Mouse (Mus musculus) CD4-positive naive resting alpha-beta T cell, adult 57 days (primary cell): ENCODE data around the gene 1810013L24Rik. TPM values are rescaled to one million over a fixed set of nuclear protein-coding genes. Genes with fewer than 3 reads are reported as not detected.

Source experiments
- total RNA-seq: library from RNA; stranded (reverse); gene quantifications from one replicate; pipeline ENCODE4 v1.2.4, GENCODE M21; 2023

Gene 1810013L24Rik
- 118 TPM for total RNA-seq

DNA sequence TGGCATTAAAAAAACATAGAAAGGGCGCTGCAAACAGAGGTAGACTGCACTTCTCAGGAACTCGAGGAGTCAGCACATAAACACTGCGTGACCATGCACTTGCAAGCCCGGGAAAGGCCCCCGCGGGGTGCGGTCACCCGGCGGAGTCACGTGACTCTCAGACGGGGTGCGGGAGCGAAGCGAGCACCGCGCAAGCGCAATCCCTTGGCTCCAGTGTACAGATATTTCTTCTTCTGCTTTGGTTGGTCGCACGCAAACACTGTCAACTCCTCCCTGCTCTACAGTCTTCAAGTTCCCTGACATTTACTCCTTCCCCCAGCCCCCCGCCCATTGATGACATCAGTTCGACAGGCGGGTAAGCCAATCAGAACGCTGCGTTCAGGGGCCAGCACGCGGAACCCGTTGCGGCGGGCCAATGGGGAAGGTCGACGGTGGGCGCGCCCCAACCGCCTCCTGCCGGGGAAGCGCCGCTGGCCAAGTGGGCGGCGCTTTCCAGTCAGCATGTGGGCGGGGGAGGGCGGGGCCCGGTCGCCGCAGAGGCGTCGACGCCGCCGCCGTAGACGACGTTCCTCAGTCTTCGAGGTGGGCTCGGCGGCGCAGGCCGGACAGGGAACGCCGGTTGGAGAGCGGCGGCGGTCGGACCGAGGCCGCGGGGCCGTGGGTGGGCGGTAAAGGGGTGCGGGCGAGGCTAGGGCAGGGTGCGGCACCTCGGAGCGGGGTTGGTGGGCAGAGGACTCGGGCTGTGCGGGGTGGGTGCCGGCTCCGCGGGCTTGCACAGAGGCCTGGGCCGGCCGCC lies at the start of gene 1810013L24Rik:
1810013L24Rik (plus strand) TSS at position 537 of the 796 bp plus-strand sequence.

GRCm38 (mm10) chr16:8791949-8792557 lies 37.8 kb upstream of the 1810013L24Rik start, which contains the start of gene Usp7:
Gene Usp7, minus strand, starts transcription at chr16:8792308.

Other genes with a start within 250 kb of the 1810013L24Rik start
- gene Pmm2, start 192.4 kb upstream of the 1810013L24Rik start, total RNA-seq, result 105 TPM
- gene Tmem186, start 192.4 kb upstream of the 1810013L24Rik start, total RNA-seq, result 12.3 TPM
- 14.3 TPM for gene Carhsp1, start 157.9 kb upstream of the 1810013L24Rik start, total RNA-seq
- gene Gm5767, start 149.3 kb upstream of the 1810013L24Rik start, total RNA-seq, result 1.0 TPM
- gene Usp7, start 37.8 kb upstream of the 1810013L24Rik start, total RNA-seq, result 268 TPM